17 mouse cellular contexts compared by ENCODE assay signal in genomic region chr13:55687927-55688602, GRCm38 (mm10). TPM values are rescaled to one million over a fixed set of nuclear protein-coding genes. Genes with fewer than 3 reads are reported as not detected.
A peak's percentile ranks its signal among the peaks of the same experiment; 100 is the strongest.
DNase-seq lines count a peak whose midpoint lies in the region; ATAC-seq lines count a peak whose summit lies in the region.
"Had no signal": no experiment of that assay in that cellular context is flagged by ENCODE, and none has a peak within 500 bp of the region (broad histone marks: within the 10 kb centered on the region; RNA-seq: fewer than 3 reads in every experiment).

No protein-coding gene starts in this region.

- ATAC-seq in forebrain, embryonic 12.5 days (ENCODE audit: low FRiP score) = no peak
- ATAC-seq in forebrain, embryonic 15.5 days (replicated peaks) = no peak
- no peak for ATAC-seq in midbrain, embryonic 12.5 days (ENCODE audit: low FRiP score, low read depth)
- no peak for ATAC-seq in midbrain, embryonic 14.5 days (ENCODE audit: low FRiP score, low TSS enrichment)
- no peak for ATAC-seq in embryonic facial prominence, embryonic 11.5 days (replicated peaks; ENCODE audit: insufficient number of reproducible peaks, low FRiP score, low TSS enrichment, low read depth)

- no peaks in the 10 kb centered on the region for H3K9me3 ChIP-seq in forebrain, embryonic 12.5 days
- H3K9me3 ChIP-seq in forebrain, embryonic 15.5 days = no peaks in the 10 kb centered on the region
- no peaks in the 10 kb centered on the region for H3K9me3 ChIP-seq in midbrain, embryonic 12.5 days
- no peaks in the 10 kb centered on the region for H3K9me3 ChIP-seq in midbrain, embryonic 14.5 days (ENCODE audit: control insufficient read depth, low read length)
- no peaks in the 10 kb centered on the region for H3K9me3 ChIP-seq in embryonic facial prominence, embryonic 11.5 days (replicated peaks; ENCODE audit: control insufficient read depth, low read length)
- H3K9me3 ChIP-seq: hindbrain, embryonic 15.5 days; limb, embryonic 13.5 days; stomach, embryonic 15.5 days had no signal

- H3K9ac ChIP-seq in forebrain, embryonic 12.5 days = no peak overlapping the region
- H3K9ac ChIP-seq in forebrain, embryonic 15.5 days (replicated peaks) = no peak overlapping the region
- H3K9ac ChIP-seq in midbrain, embryonic 12.5 days (replicated peaks) = no peak overlapping the region
- H3K9ac ChIP-seq in midbrain, embryonic 14.5 days (replicated peaks; ENCODE audit: low read length) = no peak overlapping the region
- H3K9ac ChIP-seq in embryonic facial prominence, embryonic 11.5 days (replicated peaks; ENCODE audit: low read length) = no peak overlapping the region
- H3K9ac ChIP-seq: hindbrain, embryonic 15.5 days; limb, embryonic 13.5 days; stomach, embryonic 15.5 days had no signal

- 19% methylated on average over 4 of the region's 4 CpGs for WGBS in forebrain, embryonic 12.5 days
- 13% methylated on average over 4 of the region's 4 CpGs for WGBS in forebrain, embryonic 15.5 days
- WGBS in midbrain, embryonic 12.5 days = 14% methylated on average over 4 of the region's 4 CpGs
- 18% methylated on average over 4 of the region's 4 CpGs for WGBS in midbrain, embryonic 14.5 days
- 25% methylated on average over 4 of the region's 4 CpGs for WGBS in embryonic facial prominence, embryonic 11.5 days

- no peak overlapping the region for H3K4me2 ChIP-seq in forebrain, embryonic 12.5 days
- no peak overlapping the region for H3K4me2 ChIP-seq in forebrain, embryonic 15.5 days (replicated peaks)
- H3K4me2 ChIP-seq in midbrain, embryonic 12.5 days (replicated peaks) = no peak overlapping the region
- H3K4me2 ChIP-seq in midbrain, embryonic 14.5 days (ENCODE audit: low read length) = no peak overlapping the region
- H3K4me2 ChIP-seq in embryonic facial prominence, embryonic 11.5 days (ENCODE audit: low read depth, low read length) = no peak overlapping the region
- H3K4me2 ChIP-seq: hindbrain, embryonic 15.5 days; limb, embryonic 13.5 days; stomach, embryonic 15.5 days had no signal

- no peak overlapping the region for H3K4me3 ChIP-seq in forebrain, embryonic 12.5 days (replicated peaks)
- no peak overlapping the region for H3K4me3 ChIP-seq in forebrain, embryonic 15.5 days
- H3K4me3 ChIP-seq in midbrain, embryonic 12.5 days = no peak overlapping the region
- H3K4me3 ChIP-seq in midbrain, embryonic 14.5 days (replicated peaks; ENCODE audit: low read depth, low read length) = no peak overlapping the region
- H3K4me3 ChIP-seq in embryonic facial prominence, embryonic 11.5 days (ENCODE audit: low read depth, low read length) = no peak overlapping the region
- H3K4me3 ChIP-seq: erythroblast, embryonic 14.5 days; gastrocnemius, adult 2 months; hindbrain, embryonic 15.5 days; limb, embryonic 13.5 days; stomach, embryonic 15.5 days had no signal

- no peaks in the 10 kb centered on the region for H3K27me3 ChIP-seq in forebrain, embryonic 12.5 days
- H3K27me3 ChIP-seq in forebrain, embryonic 15.5 days = no peaks in the 10 kb centered on the region
- no peaks in the 10 kb centered on the region for H3K27me3 ChIP-seq in midbrain, embryonic 12.5 days
- no peaks in the 10 kb centered on the region for H3K27me3 ChIP-seq in midbrain, embryonic 14.5 days (ENCODE audit: control insufficient read depth, insufficient read depth, low read length)
- no peaks in the 10 kb centered on the region for H3K27me3 ChIP-seq in embryonic facial prominence, embryonic 11.5 days (ENCODE audit: control insufficient read depth, insufficient read depth, low read length)
- H3K27me3 ChIP-seq: hindbrain, embryonic 15.5 days; limb, embryonic 13.5 days; stomach, embryonic 15.5 days had no signal

- peak overlapping the region; percentile 50 for H3K27ac ChIP-seq in forebrain, embryonic 12.5 days
- H3K27ac ChIP-seq in forebrain, embryonic 15.5 days (replicated peaks) = no peak overlapping the region
- peak overlapping the region; percentile 42; the same call in 1 of the 2 replicates for H3K27ac ChIP-seq in midbrain, embryonic 12.5 days (replicated peaks)
- H3K27ac ChIP-seq in midbrain, embryonic 14.5 days (replicated peaks; ENCODE audit: low read depth, low read length) = no peak overlapping the region
- no peak overlapping the region for H3K27ac ChIP-seq in embryonic facial prominence, embryonic 11.5 days (replicated peaks; ENCODE audit: low read depth, low read length)
- H3K27ac ChIP-seq: gastrocnemius, adult 2 months; hindbrain, embryonic 15.5 days; limb, embryonic 13.5 days; macrophage; stomach, embryonic 15.5 days had no signal

- no peak for DNase-seq in midbrain, embryonic 14.5 days
- DNase-seq in embryonic facial prominence, embryonic 11.5 days (ENCODE audit: low spot score) = peak; percentile 56
- DNase-seq in retina, postnatal 1 day = peak; percentile 50
- DNase-seq in adrenal gland, adult 18-20 months (ENCODE audit: low spot score in 2 of 2) = no peak
- DNase-seq in lung, postnatal 10 days = no peak
- DNase-seq: gastrocnemius, adult 2 months; kidney, adult 2 months; right cerebral cortex, postnatal 4 days; thymus, postnatal 36 days had no signal

- peaks cover 11% of the 10 kb centered on the region for H3K4me1 ChIP-seq in forebrain, embryonic 12.5 days
- peaks cover 5% of the 10 kb centered on the region; the same call in 1 of the 2 replicates for H3K4me1 ChIP-seq in forebrain, embryonic 15.5 days
- peaks cover 8% of the 10 kb centered on the region; the same call in 1 of the 2 replicates for H3K4me1 ChIP-seq in midbrain, embryonic 12.5 days
- no peaks in the 10 kb centered on the region for H3K4me1 ChIP-seq in midbrain, embryonic 14.5 days (ENCODE audit: control insufficient read depth, insufficient read depth, low read length)
- H3K4me1 ChIP-seq in embryonic facial prominence, embryonic 11.5 days (ENCODE audit: control insufficient read depth, insufficient read depth, low read length) = no peaks in the 10 kb centered on the region
- H3K4me1 ChIP-seq: stomach, embryonic 15.5 days had no signal

- no peaks in the 10 kb centered on the region for H3K36me3 ChIP-seq in forebrain, embryonic 12.5 days (replicated peaks)
- H3K36me3 ChIP-seq in forebrain, embryonic 15.5 days = no peaks in the 10 kb centered on the region
- H3K36me3 ChIP-seq in midbrain, embryonic 12.5 days = no peaks in the 10 kb centered on the region
- H3K36me3 ChIP-seq in midbrain, embryonic 14.5 days (ENCODE audit: control insufficient read depth, insufficient read depth, low read length) = no peaks in the 10 kb centered on the region
- no peaks in the 10 kb centered on the region for H3K36me3 ChIP-seq in embryonic facial prominence, embryonic 11.5 days (replicated peaks; ENCODE audit: control insufficient read depth, insufficient read depth, low read depth, low read length)
- H3K36me3 ChIP-seq: hindbrain, embryonic 15.5 days; limb, embryonic 13.5 days; stomach, embryonic 15.5 days had no signal

RNA-seq across cellular contexts. Expression of gene B230219D22Rik, which starts 4.9 kb away (rescaled TPM):
- polyA plus RNA-seq in forebrain, embryonic 12.5 days (2016; fragmentation: Nextera tagmentation; extraction: Ambion mirVana) = 68.7 and 71.2 TPM in 2 replicates
- 70.6 and 70.8 TPM in 2 replicates for polyA plus RNA-seq in forebrain, embryonic 15.5 days (2015; fragmentation: Nextera tagmentation; extraction: Ambion mirVana)
- 71.4 and 74.5 TPM in 2 replicates for polyA plus RNA-seq in midbrain, embryonic 12.5 days (2016; fragmentation: Nextera tagmentation; extraction: Ambion mirVana)
- 78.7 and 98.2 TPM in 2 replicates for polyA plus RNA-seq in midbrain, embryonic 14.5 days (2014; fragmentation: Nextera tagmentation; extraction: Ambion mirVana)
- polyA plus RNA-seq in embryonic facial prominence, embryonic 11.5 days (2014; fragmentation: Nextera tagmentation; extraction: Ambion mirVana) = 78.3 and 82.0 TPM in 2 replicates
- 10 to 100 TPM; 45.9 to 56.8 TPM for total RNA-seq in adrenal gland, adult 18-20 months (2021)

RNA-seq across cellular contexts. Expression of gene Txndc15, which starts 26.4 kb away (rescaled TPM):
- polyA plus RNA-seq in forebrain, embryonic 12.5 days (2016; fragmentation: Nextera tagmentation; extraction: Ambion mirVana) = 86.3 and 93.3 TPM in 2 replicates
- polyA plus RNA-seq in forebrain, embryonic 15.5 days (2015; fragmentation: Nextera tagmentation; extraction: Ambion mirVana) = 119 and 121 TPM in 2 replicates
- polyA plus RNA-seq in midbrain, embryonic 12.5 days (2016; fragmentation: Nextera tagmentation; extraction: Ambion mirVana) = 90.9 and 99.6 TPM in 2 replicates
- 134 and 143 TPM in 2 replicates for polyA plus RNA-seq in midbrain, embryonic 14.5 days (2014; fragmentation: Nextera tagmentation; extraction: Ambion mirVana)
- 97.6 and 99.6 TPM in 2 replicates for polyA plus RNA-seq in embryonic facial prominence, embryonic 11.5 days (2014; fragmentation: Nextera tagmentation; extraction: Ambion mirVana)
- total RNA-seq in adrenal gland, adult 18-20 months (2021) = 10 to 100 TPM; 71.2 to 73.8 TPM

RNA-seq across cellular contexts. Expression of gene Pcbd2, which starts 39.1 kb away (rescaled TPM):
- 23.1 and 25.6 TPM in 2 replicates for polyA plus RNA-seq in forebrain, embryonic 12.5 days (2016; fragmentation: Nextera tagmentation; extraction: Ambion mirVana)
- 18.4 and 21.0 TPM in 2 replicates for polyA plus RNA-seq in forebrain, embryonic 15.5 days (2015; fragmentation: Nextera tagmentation; extraction: Ambion mirVana)
- polyA plus RNA-seq in midbrain, embryonic 12.5 days (2016; fragmentation: Nextera tagmentation; extraction: Ambion mirVana) = 23.9 and 30.0 TPM in 2 replicates
- polyA plus RNA-seq in midbrain, embryonic 14.5 days (2014; fragmentation: Nextera tagmentation; extraction: Ambion mirVana) = 15.4 and 21.2 TPM in 2 replicates
- 40.8 and 44.7 TPM in 2 replicates for polyA plus RNA-seq in embryonic facial prominence, embryonic 11.5 days (2014; fragmentation: Nextera tagmentation; extraction: Ambion mirVana)
- 10 to 100 TPM; 75.9 to 84.6 TPM for total RNA-seq in adrenal gland, adult 18-20 months (2021)

RNA-seq across cellular contexts. Expression of gene Ddx46, which starts 53.2 kb away (rescaled TPM):
- 47.4 and 52.4 TPM in 2 replicates for polyA plus RNA-seq in forebrain, embryonic 12.5 days (2016; fragmentation: Nextera tagmentation; extraction: Ambion mirVana)
- polyA plus RNA-seq in forebrain, embryonic 15.5 days (2015; fragmentation: Nextera tagmentation; extraction: Ambion mirVana) = 33.8 TPM in 2 replicates
- 41.7 and 43.0 TPM in 2 replicates for polyA plus RNA-seq in midbrain, embryonic 12.5 days (2016; fragmentation: Nextera tagmentation; extraction: Ambion mirVana)
- polyA plus RNA-seq in midbrain, embryonic 14.5 days (2014; fragmentation: Nextera tagmentation; extraction: Ambion mirVana) = 29.3 and 32.1 TPM in 2 replicates
- 54.1 and 58.0 TPM in 2 replicates for polyA plus RNA-seq in embryonic facial prominence, embryonic 11.5 days (2014; fragmentation: Nextera tagmentation; extraction: Ambion mirVana)
- total RNA-seq in adrenal gland, adult 18-20 months (2021) = 10 to 100 TPM; 24.0 to 36.4 TPM

Comparison
In these comparisons a context has a peak if more than half of its experiments do, and no peak if none do; other contexts are left out.
1. H3K27ac ChIP-seq: peak in forebrain, embryonic 12.5 days (single experiment) and midbrain, embryonic 12.5 days (single experiment); none in forebrain, embryonic 15.5 days (single experiment), midbrain, embryonic 14.5 days (single experiment) and embryonic facial prominence, embryonic 11.5 days (single experiment).
2. DNase-seq: peak in embryonic facial prominence, embryonic 11.5 days (single experiment) and retina, postnatal 1 day (single experiment); none in midbrain, embryonic 14.5 days (single experiment), adrenal gland, adult 18-20 months (0 of 2) and lung, postnatal 10 days (single experiment).